19 mouse cellular contexts compared by ENCODE assay signal in genomic region chr6:101296997-101297396, GRCm38 (mm10).
DNase-seq lines count a peak whose midpoint lies in the region; ATAC-seq and TF ChIP-seq lines count a peak whose summit lies in the region.
"Had no signal": no experiment of that assay in that cellular context is flagged by ENCODE, and none has a peak within 500 bp of the region (broad histone marks: within the 10 kb centered on the region; RNA-seq: fewer than 3 reads in every experiment).

No protein-coding gene starts in this region.

- no peaks in the 10 kb centered on the region for H3K27me3 ChIP-seq in MEL (ENCODE audit: control insufficient read depth in 1 of 2, insufficient read depth in 2 of 2, low read length in 2 of 2)
- H3K27me3 ChIP-seq in embryonic facial prominence, embryonic 13.5 days: no peaks in the 10 kb centered on the region
- no peaks in the 10 kb centered on the region for H3K27me3 ChIP-seq in limb, embryonic 10.5 days (ENCODE audit: low read depth, poor library complexity, severe bottlenecking)
- no peaks in the 10 kb centered on the region for H3K27me3 ChIP-seq in limb, embryonic 15.5 days
- no peaks in the 10 kb centered on the region for H3K27me3 ChIP-seq in hindbrain, embryonic 13.5 days
- H3K27me3 ChIP-seq in heart, embryonic 12.5 days (replicated peaks): no peaks in the 10 kb centered on the region
- H3K27me3 ChIP-seq in kidney, embryonic 16.5 days (ENCODE audit: insufficient read depth, low read length): no peaks in the 10 kb centered on the region
- H3K27me3 ChIP-seq: heart, embryonic 15.5 days; intestine, embryonic 15.5 days had no signal

- peak overlapping the region; percentile 97 for H3K27ac ChIP-seq in MEL (ENCODE audit: control insufficient read depth, low read depth, low read length)
- peak overlapping the region; percentile 86 for H3K27ac ChIP-seq in embryonic facial prominence, embryonic 13.5 days
- peak overlapping the region; percentile 70 for H3K27ac ChIP-seq in limb, embryonic 10.5 days
- peak overlapping the region; percentile 72 for H3K27ac ChIP-seq in limb, embryonic 15.5 days
- no peak overlapping the region for H3K27ac ChIP-seq in hindbrain, embryonic 13.5 days
- no peak overlapping the region for H3K27ac ChIP-seq in heart, embryonic 12.5 days (ENCODE audit: poor library complexity, severe bottlenecking)
- no peak overlapping the region for H3K27ac ChIP-seq in kidney, embryonic 16.5 days (ENCODE audit: low read length)
- H3K27ac ChIP-seq: heart, embryonic 10.5 days; heart, embryonic 15.5 days; intestine, embryonic 15.5 days had no signal

- H3K4me2 ChIP-seq in embryonic facial prominence, embryonic 13.5 days: peak overlapping the region; percentile 28; the same call in 1 of the 2 replicates
- H3K4me2 ChIP-seq in limb, embryonic 15.5 days: no peak overlapping the region
- no peak overlapping the region for H3K4me2 ChIP-seq in hindbrain, embryonic 13.5 days
- H3K4me2 ChIP-seq in heart, embryonic 12.5 days: no peak overlapping the region
- H3K4me2 ChIP-seq in kidney, embryonic 16.5 days (replicated peaks; ENCODE audit: low read depth, low read length): no peak overlapping the region
- H3K4me2 ChIP-seq: heart, embryonic 15.5 days; hindbrain, embryonic 14.5 days; intestine, embryonic 15.5 days had no signal

- no peak for TF ChIP-seq CTCF in MEL (IDR thresholded peaks at IDR 0.05 in 2 of 3, conservative IDR thresholded peaks at IDR 0.05 in 1 of 3; ENCODE audit: control insufficient read depth in 1 of 3, insufficient read depth in 1 of 3, low read depth in 2 of 3, low read length in 3 of 3, poor library complexity in 1 of 3, severe bottlenecking in 1 of 3)

- peak overlapping the region; percentile 59 for H3K9ac ChIP-seq in MEL (ENCODE audit: control insufficient read depth, low read depth, low read length, poor library complexity, severe bottlenecking)
- no peak overlapping the region for H3K9ac ChIP-seq in embryonic facial prominence, embryonic 13.5 days
- H3K9ac ChIP-seq in limb, embryonic 15.5 days: no peak overlapping the region
- H3K9ac ChIP-seq in hindbrain, embryonic 13.5 days: no peak overlapping the region
- no peak overlapping the region for H3K9ac ChIP-seq in heart, embryonic 12.5 days
- H3K9ac ChIP-seq in kidney, embryonic 16.5 days (replicated peaks; ENCODE audit: low read length): no peak overlapping the region
- H3K9ac ChIP-seq: heart, embryonic 15.5 days; hindbrain, embryonic 14.5 days; intestine, embryonic 15.5 days had no signal

- H3K79me2 ChIP-seq in MEL (ENCODE audit: control insufficient read depth, insufficient read depth, low read length, poor library complexity): no peaks in the 10 kb centered on the region; the same call in 1 of the 2 replicates

- 45% methylated on average over 8 of the region's 8 CpGs for WGBS in embryonic facial prominence, embryonic 13.5 days
- WGBS in limb, embryonic 10.5 days: 71% methylated on average over 8 of the region's 8 CpGs
- WGBS in limb, embryonic 15.5 days: 57% methylated on average over 8 of the region's 8 CpGs
- WGBS in hindbrain, embryonic 13.5 days: 85% methylated on average over 8 of the region's 8 CpGs
- WGBS in heart, embryonic 12.5 days: 80% methylated on average over 8 of the region's 8 CpGs
- WGBS in kidney, embryonic 16.5 days: 85% methylated on average over 8 of the region's 8 CpGs

- H3K4me1 ChIP-seq in MEL (ENCODE audit: control insufficient read depth in 1 of 2, insufficient read depth in 2 of 2, low read length in 2 of 2): peaks cover 25 to 48% of the 10 kb centered on the region in 2 experiments
- H3K4me1 ChIP-seq in embryonic facial prominence, embryonic 13.5 days: peaks cover 52% of the 10 kb centered on the region
- peaks cover 59% of the 10 kb centered on the region for H3K4me1 ChIP-seq in limb, embryonic 10.5 days
- peaks cover 49% of the 10 kb centered on the region for H3K4me1 ChIP-seq in limb, embryonic 15.5 days
- peaks cover 3% of the 10 kb centered on the region for H3K4me1 ChIP-seq in hindbrain, embryonic 13.5 days (replicated peaks)
- peaks cover 24% of the 10 kb centered on the region for H3K4me1 ChIP-seq in heart, embryonic 12.5 days (replicated peaks)
- peaks cover 10% of the 10 kb centered on the region for H3K4me1 ChIP-seq in kidney, embryonic 16.5 days (ENCODE audit: insufficient read depth, low read length)

- no peaks in the 10 kb centered on the region for H3K9me3 ChIP-seq in MEL (replicated peaks; ENCODE audit: insufficient read depth, low read length)
- no peaks in the 10 kb centered on the region for H3K9me3 ChIP-seq in embryonic facial prominence, embryonic 13.5 days
- no peaks in the 10 kb centered on the region for H3K9me3 ChIP-seq in limb, embryonic 10.5 days (replicated peaks)
- no peaks in the 10 kb centered on the region for H3K9me3 ChIP-seq in limb, embryonic 15.5 days
- no peaks in the 10 kb centered on the region for H3K9me3 ChIP-seq in hindbrain, embryonic 13.5 days
- no peaks in the 10 kb centered on the region for H3K9me3 ChIP-seq in heart, embryonic 12.5 days (replicated peaks)
- H3K9me3 ChIP-seq in kidney, embryonic 16.5 days (ENCODE audit: low read length): no peaks in the 10 kb centered on the region
- H3K9me3 ChIP-seq: heart, embryonic 10.5 days; heart, embryonic 15.5 days; intestine, embryonic 15.5 days had no signal

- TF ChIP-seq POLR2A in MEL (IDR thresholded peaks at IDR 0.05; ENCODE audit: control insufficient read depth in 1 of 2, insufficient read depth in 1 of 2, low read depth in 1 of 2, low read length in 2 of 2, poor library complexity in 1 of 2): no peak; a peak in 1 of 4 replicates

- peaks cover 0 to 50% of the 10 kb centered on the region in 2 experiments; a peak in 2 of 4 replicates for H3K36me3 ChIP-seq in MEL (ENCODE audit: control insufficient read depth in 1 of 2, insufficient read depth in 2 of 2, low read length in 2 of 2)
- no peaks in the 10 kb centered on the region for H3K36me3 ChIP-seq in embryonic facial prominence, embryonic 13.5 days
- no peaks in the 10 kb centered on the region for H3K36me3 ChIP-seq in limb, embryonic 10.5 days
- H3K36me3 ChIP-seq in limb, embryonic 15.5 days: no peaks in the 10 kb centered on the region
- H3K36me3 ChIP-seq in hindbrain, embryonic 13.5 days: no peaks in the 10 kb centered on the region
- 0 out of 2 replicates have a peak, but pooled peaks cover 4% of the 10 kb centered on the region for H3K36me3 ChIP-seq in heart, embryonic 12.5 days
- H3K36me3 ChIP-seq in kidney, embryonic 16.5 days (ENCODE audit: insufficient read depth, low read length): no peaks in the 10 kb centered on the region
- H3K36me3 ChIP-seq: heart, embryonic 10.5 days; heart, embryonic 15.5 days; intestine, embryonic 15.5 days had no signal

- no peak for ATAC-seq in embryonic facial prominence, embryonic 13.5 days (ENCODE audit: insufficient number of reproducible peaks, insufficient read depth, low FRiP score, low TSS enrichment, low read depth)
- ATAC-seq in limb, embryonic 15.5 days (ENCODE audit: insufficient number of reproducible peaks, low FRiP score, low TSS enrichment, low read depth): no peak
- ATAC-seq in hindbrain, embryonic 13.5 days (ENCODE audit: low FRiP score): no peak
- no peak for ATAC-seq in heart, embryonic 12.5 days (ENCODE audit: insufficient number of reproducible peaks, low FRiP score)
- ATAC-seq in kidney, embryonic 16.5 days (ENCODE audit: low FRiP score, low TSS enrichment): no peak
- ATAC-seq: forebrain, embryonic 14.5 days; intestine, embryonic 15.5 days had no signal

- no peak for TF ChIP-seq RAD21 in MEL (IDR thresholded peaks at IDR 0.05; ENCODE audit: low read depth, low read length)

- peak overlapping the region; percentile 46 to 48; a peak in 3 of 4 replicates for H3K4me3 ChIP-seq in MEL (ENCODE audit: control insufficient read depth in 1 of 2, insufficient read depth in 1 of 2, low read depth in 2 of 2, low read length in 2 of 2)
- H3K4me3 ChIP-seq in embryonic facial prominence, embryonic 13.5 days: no peak overlapping the region
- no peak overlapping the region for H3K4me3 ChIP-seq in limb, embryonic 10.5 days
- H3K4me3 ChIP-seq in limb, embryonic 15.5 days: no peak overlapping the region
- no peak overlapping the region for H3K4me3 ChIP-seq in hindbrain, embryonic 13.5 days
- no peak overlapping the region for H3K4me3 ChIP-seq in heart, embryonic 12.5 days
- H3K4me3 ChIP-seq in kidney, embryonic 16.5 days (ENCODE audit: low read length): no peak overlapping the region
- H3K4me3 ChIP-seq: heart, embryonic 10.5 days; heart, embryonic 15.5 days; intestine, embryonic 15.5 days had no signal

- TF ChIP-seq EP300 in MEL (IDR thresholded peaks at IDR 0.05; ENCODE audit: low read depth in 1 of 2, low read length in 2 of 2): no peak; a peak in 1 of 4 replicates

- DNase-seq in MEL (ENCODE audit: low read depth, low spot score): peak; percentile 74
- no peak for DNase-seq in limb, embryonic 10.5 days (ENCODE audit: low spot score)
- DNase-seq: adrenal gland, postnatal 14 days; cerebellum, adult 2 months; cerebellum, postnatal 14 days; embryo, embryonic 11 days; heart, adult 18-20 months; heart, postnatal 14 days; kidney, adult 2 months had no signal

TF ChIP-seq in MEL, 35 proteins besides CTCF, POLR2A, EP300 and RAD21:
- no peak for TF ChIP-seq USF1 (IDR thresholded peaks at IDR 0.05; ENCODE audit: low read depth, low read length)
- TF ChIP-seq SMC3 (IDR thresholded peaks at IDR 0.05; ENCODE audit: low read depth, low read length): no peak
- TF ChIP-seq GATA1 (IDR thresholded peaks at IDR 0.05; ENCODE audit: low read depth, low read length): peak; percentile 51
- peak; percentile 98 for TF ChIP-seq ZNF384 (IDR thresholded peaks at IDR 0.05; ENCODE audit: low read depth, low read length)
- no peak for TF ChIP-seq MXI1 (IDR thresholded peaks at IDR 0.05; ENCODE audit: low read depth, low read length)
- 0 out of 2 replicates have a peak, but pooled peaks have one; percentile 1 for TF ChIP-seq CHD1 (IDR thresholded peaks at IDR 0.05; ENCODE audit: low read depth, low read length)
- 0 out of 2 replicates have a peak, but pooled peaks have one; percentile 32 for TF ChIP-seq NELFE (IDR thresholded peaks at IDR 0.05; ENCODE audit: low read depth, low read length)

Comparison
In these comparisons a context has a peak if more than half of its experiments do, and no peak if none do; other contexts are left out.
1. H3K27ac ChIP-seq: peak in MEL (single experiment), embryonic facial prominence, embryonic 13.5 days (single experiment), limb, embryonic 10.5 days (single experiment) and limb, embryonic 15.5 days (single experiment); none in hindbrain, embryonic 13.5 days (single experiment), heart, embryonic 12.5 days (single experiment) and kidney, embryonic 16.5 days (single experiment).
2. H3K4me3 ChIP-seq: peak in MEL (2 of 2); none in embryonic facial prominence, embryonic 13.5 days (single experiment), limb, embryonic 10.5 days (single experiment), limb, embryonic 15.5 days (single experiment), hindbrain, embryonic 13.5 days (single experiment), heart, embryonic 12.5 days (single experiment) and kidney, embryonic 16.5 days (single experiment).